Mouse (Mus musculus) heart, embryonic 14.5 days (tissue): ENCODE measurements around the gene Olfr222. TPM values are rescaled to one million over a fixed set of nuclear protein-coding genes. Genes with fewer than 3 reads are reported as not detected.

Experiments
- ATAC-seq: fragments of 200-750 bp; cut with Nextera tagmentation; 2 replicates; pipeline ENCODE4 v1.8.0; 2017; ENCODE audit warnings: low read depth, moderate TSS enrichment; ENCODE audit not compliant: insufficient number of reproducible peaks, insufficient read depth, low FRiP score
- H3K27ac ChIP-seq, 2 experiments: fragments of 200-500 bp in 1 of 2; fragments of 300-500 bp in 1 of 2; sonication (generic) in 1 of 2; replicated peaks in 1 of 2; 2 replicates each; pipeline ENCODE4 v1.5.1; 2012 to 2014; ENCODE audit warnings: low read depth in 2 of 2, low read length in 2 of 2, control low read depth in 1 of 2, mild to moderate bottlenecking in 1 of 2, mixed read lengths in 1 of 2; ENCODE audit not compliant: control insufficient read depth in 1 of 2, insufficient read depth in 1 of 2
- H3K27me3 ChIP-seq: fragments of 300-500 bp; sonication (generic); 2 replicates; pipeline ENCODE4 v1.6.1; 2014; ENCODE audit warnings: mild to moderate bottlenecking, low read length, control low read depth; ENCODE audit not compliant: control insufficient read depth, insufficient read depth
- H3K36me3 ChIP-seq: fragments of 300-500 bp; sonication (generic); 2 replicates; pipeline ENCODE4 v1.6.1; 2014; ENCODE audit warnings: mild to moderate bottlenecking, control low read depth, low read length, mixed read lengths; ENCODE audit not compliant: control insufficient read depth, insufficient read depth
- H3K4me1 ChIP-seq, 2 experiments: fragments of 200-500 bp in 1 of 2; fragments of 300-500 bp in 1 of 2; sonication (generic) in 1 of 2; 2 replicates each; pipeline ENCODE4 v1.6.1; 2012 to 2014; ENCODE audit warnings: low read length in 2 of 2, control low read depth in 1 of 2, mixed read lengths in 1 of 2; ENCODE audit not compliant: control insufficient read depth in 2 of 2, insufficient read depth in 2 of 2
- H3K4me2 ChIP-seq: fragments of 300-500 bp; sonication (generic); 2 replicates; pipeline ENCODE4 v1.6.1; 2014; ENCODE audit warnings: mild to moderate bottlenecking, low read length
- H3K4me3 ChIP-seq, 2 experiments: fragments of 200-500 bp in 1 of 2; fragments of 300-500 bp in 1 of 2; sonication (generic) in 1 of 2; 2 replicates each; pipeline ENCODE4 v1.5.1; 2012 to 2014; ENCODE audit warnings: low read length in 2 of 2, mild to moderate bottlenecking in 2 of 2, control low read depth in 1 of 2, low read depth in 1 of 2, moderate library complexity in 1 of 2; ENCODE audit not compliant: control insufficient read depth in 1 of 2, insufficient read depth in 1 of 2
- H3K9ac ChIP-seq: fragments of 300-500 bp; sonication (generic); 2 replicates; pipeline ENCODE4 v1.6.1; 2014; ENCODE audit warnings: mild to moderate bottlenecking, low read length
- H3K9me3 ChIP-seq: fragments of 300-500 bp; sonication (generic); 2 replicates; pipeline ENCODE4 v1.6.1; 2016; ENCODE audit warnings: low read length, control low read depth; ENCODE audit not compliant: control insufficient read depth
- WGBS: fragments of 180-500 bp; shearing (Covaris S2); extraction: QIAGEN DNeasy Blood & Tissue Kit; methylation state at CpG from one replicate; pipeline ENCODE4 v1.1.7; 2014; 5-methylcytosine and 5-hydroxymethylcytosine counted together
- polyA plus RNA-seq: library from polyadenylated mRNA; unstranded; fragments of >200 nt; fragmentation: Nextera tagmentation; extraction: Ambion mirVana; gene quantifications from 2 replicates; pipeline ENCODE4 v1.2.1, GENCODE M21; 2014

The Olfr222 gene
- polyA plus RNA-seq, 1 experiment from 2014 or later: not detected

DNA sequence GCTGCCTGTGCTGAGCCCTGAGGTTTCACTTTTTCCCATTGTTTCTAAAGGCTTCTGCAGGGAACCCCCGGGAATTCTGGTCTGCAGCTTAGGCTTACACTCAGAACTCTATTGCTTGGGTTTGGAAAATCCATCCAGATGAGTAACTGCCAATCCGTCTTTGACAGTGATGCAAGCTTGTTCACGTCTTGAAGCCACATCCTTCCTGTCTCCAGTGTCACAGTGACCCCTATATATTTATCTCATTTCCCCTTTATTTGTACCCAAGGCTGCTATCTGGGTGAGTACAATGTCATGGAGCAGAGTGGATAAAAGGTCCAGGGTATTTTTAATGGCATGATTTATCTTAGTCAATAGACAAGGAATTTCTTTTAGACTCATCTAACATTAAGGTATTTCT lies 34.7 kb downstream of the Olfr222 start, which contains the start of gene Nlrp3:
Gene Nlrp3 (plus strand): TSS at position 245 of the 400 bp plus-strand sequence.
- Histone ChIP-seq H3K4me3 (no peak within 1 kb of the TSS), H3K4me2 (no peak within 1 kb of the TSS), H3K27me3 (no peaks in the 10 kb centered on the region), H3K9me3 (0 out of 2 replicates have a peak, but pooled peaks cover 4% of the 10 kb centered on the region), H3K27ac (no peak within 1 kb of the TSS), H3K9ac (no peak within 1 kb of the TSS), H3K4me1 (0 out of 4 replicates have a peak, but pooled peaks cover 0 to 3% of the 10 kb centered on the region in 2 experiments), H3K36me3 (no peaks in the 10 kb centered on the region)
- 44% methylated on average over 3 of the region's 3 CpGs for WGBS
- no peak for ATAC-seq

DNA sequence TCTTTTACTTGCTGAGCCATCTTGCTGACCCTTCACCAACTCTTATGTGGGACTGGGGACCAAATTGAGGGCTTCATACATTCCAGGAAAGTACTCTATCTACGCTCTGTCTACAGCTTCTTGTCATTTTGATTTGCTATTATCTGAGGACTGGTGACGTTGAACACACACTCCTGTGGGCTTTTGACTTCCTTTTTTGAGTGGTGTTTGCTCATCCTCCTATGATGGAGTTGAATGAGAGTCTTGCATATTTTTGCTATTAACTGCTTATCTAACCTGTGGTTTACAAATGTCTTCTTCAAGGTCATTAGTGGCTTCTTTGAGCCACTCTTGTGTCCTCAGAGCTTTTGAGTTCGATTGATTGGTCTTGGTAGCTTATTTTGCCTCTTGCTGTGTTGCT lies 35.9 kb downstream of the Olfr222 start:
- H3K9ac ChIP-seq: no peak overlapping the region
- no peak for ATAC-seq
- H3K27me3 ChIP-seq: no peaks in the 10 kb centered on the region
- 0 out of 2 replicates have a peak, but pooled peaks cover 4% of the 10 kb centered on the region for H3K9me3 ChIP-seq
- H3K27ac ChIP-seq: no peak overlapping the region
- H3K4me2 ChIP-seq: no peak overlapping the region
- H3K36me3 ChIP-seq: no peaks in the 10 kb centered on the region
- 71% methylated on average over 3 of the region's 3 CpGs for WGBS
- H3K4me3 ChIP-seq: no peak overlapping the region
- H3K4me1 ChIP-seq: 0 out of 4 replicates have a peak, but pooled peaks cover 0 to 3% of the 10 kb centered on the region in 2 experiments

DNA sequence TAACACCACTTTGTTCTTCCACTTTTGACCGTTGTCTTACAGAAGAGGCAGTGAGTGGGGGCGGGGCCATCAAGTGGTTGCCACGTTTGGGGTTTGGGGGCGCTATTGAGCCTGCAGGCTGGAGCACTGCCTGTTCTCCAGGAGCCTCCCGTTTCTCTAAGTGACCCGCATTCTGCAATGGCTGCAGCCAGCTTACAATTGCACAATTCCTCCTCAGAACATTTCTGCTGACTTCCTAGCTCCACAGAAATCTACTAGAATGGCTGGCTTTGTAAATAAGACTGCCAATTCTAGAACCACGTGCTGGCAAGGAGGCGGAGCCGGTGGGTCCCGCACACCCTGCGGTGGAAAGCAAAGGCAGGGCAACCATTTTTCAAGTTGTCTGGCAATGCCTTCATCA lies 37.6 kb downstream of the Olfr222 start:
- no peak for ATAC-seq
- H3K36me3 ChIP-seq: no peaks in the 10 kb centered on the region
- H3K9me3 ChIP-seq: 0 out of 2 replicates have a peak, but pooled peaks cover 4% of the 10 kb centered on the region
- no peak overlapping the region for H3K4me2 ChIP-seq
- H3K27ac ChIP-seq: no peak overlapping the region
- H3K4me1 ChIP-seq: 0 out of 4 replicates have a peak, but pooled peaks cover 0 to 3% of the 10 kb centered on the region in 2 experiments
- WGBS: 35% methylated on average over 11 of the region's 11 CpGs
- no peaks in the 10 kb centered on the region for H3K27me3 ChIP-seq
- H3K4me3 ChIP-seq: no peak overlapping the region
- H3K9ac ChIP-seq: no peak overlapping the region

DNA sequence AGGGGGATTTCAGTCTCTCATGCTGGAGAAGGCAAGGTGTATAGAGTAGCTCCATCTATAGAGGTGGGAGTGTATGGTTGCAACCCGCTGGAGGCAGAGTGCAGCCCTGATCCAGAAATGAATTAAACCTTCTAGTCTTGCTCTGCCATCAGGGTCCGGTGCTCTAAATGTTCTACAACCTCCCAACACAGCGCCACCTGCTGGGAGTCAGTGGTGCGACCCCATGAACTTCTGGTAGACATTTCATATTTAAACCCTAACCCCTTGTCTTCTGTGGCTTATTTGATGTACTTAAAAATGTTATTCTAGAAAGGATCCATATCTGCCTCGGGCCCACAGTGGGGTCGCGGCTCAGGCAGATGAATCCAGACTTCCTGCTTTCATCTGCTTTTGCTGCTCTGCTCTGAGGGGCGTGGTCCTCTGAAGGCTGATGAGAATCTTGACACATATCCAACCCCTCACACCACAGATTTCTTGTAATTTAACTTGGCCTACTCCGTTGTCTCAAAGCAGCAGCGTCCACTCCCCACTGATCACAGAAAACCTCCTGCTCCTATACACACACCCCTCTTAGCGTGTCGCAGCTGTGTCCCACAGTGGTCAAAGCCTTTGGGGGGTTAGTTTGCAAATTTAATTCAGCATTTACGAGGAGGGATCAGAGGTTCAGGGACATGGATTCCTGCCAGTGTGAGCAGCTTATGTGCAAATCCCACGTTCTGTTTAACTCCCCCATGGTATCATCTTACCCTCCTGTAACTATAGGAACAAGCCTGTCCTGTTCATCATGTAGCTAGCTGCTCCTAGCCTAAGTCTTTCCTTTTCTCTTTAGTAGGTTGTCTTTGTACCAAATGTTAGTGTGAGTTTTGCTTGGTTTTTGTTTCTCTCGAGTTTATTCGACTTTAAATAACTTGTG lies 38.6 kb downstream of the Olfr222 start:
- Histone ChIP-seq H3K27ac (no peak overlapping the region), H3K36me3 (no peaks in the 10 kb centered on the region), H3K9ac (no peak overlapping the region), H3K27me3 (no peaks in the 10 kb centered on the region), H3K4me2 (no peak overlapping the region), H3K4me3 (no peak overlapping the region), H3K9me3 (0 out of 2 replicates have a peak, but pooled peaks cover 4% of the 10 kb centered on the region), H3K4me1 (0 out of 4 replicates have a peak, but pooled peaks cover 0 to 3% of the 10 kb centered on the region in 2 experiments)
- ATAC-seq: no peak
- WGBS: 69% methylated on average over 16 of the region's 16 CpGs

DNA sequence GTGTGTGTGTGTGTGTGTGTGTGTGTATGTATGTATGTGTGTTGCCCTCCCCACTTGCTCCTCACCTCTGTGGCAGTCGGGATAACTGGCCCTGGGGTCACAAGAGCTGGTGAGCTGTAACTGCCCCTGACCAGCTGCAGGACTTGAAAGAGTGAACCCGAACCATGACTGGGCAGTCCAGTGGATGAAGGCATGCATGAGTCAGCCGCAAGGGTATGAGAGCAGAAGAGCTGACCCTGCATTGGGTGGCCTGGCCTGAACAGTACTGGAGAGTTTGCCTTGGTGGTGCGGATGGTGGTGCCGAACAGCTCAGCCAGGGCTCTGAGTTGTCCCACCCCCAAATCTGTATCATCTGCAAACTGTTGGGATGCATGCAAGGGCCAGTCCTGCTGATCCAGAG lies 44.5 kb downstream of the Olfr222 start:
- Histone ChIP-seq H3K4me1 (no peaks in the 10 kb centered on the region), H3K9me3 (no peaks in the 10 kb centered on the region), H3K27ac (no peak overlapping the region), H3K9ac (no peak overlapping the region), H3K36me3 (no peaks in the 10 kb centered on the region), H3K4me3 (no peak overlapping the region), H3K27me3 (no peaks in the 10 kb centered on the region), H3K4me2 (no peak overlapping the region)
- ATAC-seq: no peak
- 78% methylated on average over 5 of the region's 5 CpGs for WGBS

DNA sequence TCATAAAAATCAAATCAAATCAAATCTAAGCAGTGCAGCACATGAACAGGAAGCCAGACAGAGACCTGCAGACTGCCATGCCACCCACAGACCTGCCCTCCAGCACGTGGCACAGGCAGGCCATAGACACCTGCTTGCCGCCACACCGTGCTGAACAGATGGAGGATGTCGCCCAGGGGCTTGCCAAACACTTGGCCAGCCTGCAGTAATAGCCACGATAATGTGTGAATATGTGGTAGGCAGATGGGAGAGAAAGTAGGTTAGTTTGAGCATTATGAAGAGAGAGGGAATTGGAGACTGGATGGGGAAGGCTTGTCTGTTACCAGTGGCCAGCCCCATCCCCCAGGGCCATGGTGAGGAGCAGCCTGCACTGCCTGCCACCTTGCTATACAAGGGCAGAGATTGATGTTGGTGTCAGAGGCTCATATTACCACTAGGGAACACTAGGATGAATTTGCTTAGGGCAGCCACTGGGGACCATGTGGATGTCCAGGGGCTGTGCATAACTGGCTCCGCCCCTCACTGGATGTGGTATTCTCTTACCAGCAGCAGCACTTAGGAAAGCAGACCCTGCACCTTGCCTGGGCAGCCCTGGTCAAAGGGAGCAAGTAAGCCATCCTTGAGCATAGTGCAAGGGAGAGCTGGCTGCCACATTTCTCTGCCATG lies 45.0 kb downstream of the Olfr222 start:
- Histone ChIP-seq H3K4me2 (no peak overlapping the region), H3K9ac (no peak overlapping the region), H3K36me3 (no peaks in the 10 kb centered on the region), H3K9me3 (no peaks in the 10 kb centered on the region), H3K4me3 (no peak overlapping the region), H3K4me1 (no peaks in the 10 kb centered on the region), H3K27me3 (no peaks in the 10 kb centered on the region), H3K27ac (no peak overlapping the region)
- 75% methylated on average over 6 of the region's 6 CpGs for WGBS
- no peak for ATAC-seq

DNA sequence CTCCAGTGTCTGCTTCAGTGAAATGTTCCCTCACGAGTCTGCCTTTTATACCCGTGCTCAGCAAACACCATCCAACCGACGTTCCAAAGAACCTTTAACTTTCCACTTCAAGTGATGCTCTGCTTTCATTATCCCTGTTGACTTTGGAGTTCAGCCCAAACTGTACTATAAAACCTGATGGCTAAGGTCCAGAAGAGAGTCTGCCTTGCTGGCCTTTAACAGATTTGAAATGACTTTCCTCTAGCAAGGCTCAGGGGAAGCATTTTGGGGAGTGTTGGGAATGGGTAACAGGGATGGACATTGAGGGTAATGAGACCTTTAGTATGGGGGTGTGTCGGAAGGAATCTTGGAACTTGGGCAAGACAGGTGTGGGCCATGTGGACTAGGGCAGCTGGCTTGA lies 45.8 kb downstream of the Olfr222 start:
- WGBS: 70% methylated on average over 5 of the region's 5 CpGs

More for the DNA sequence above, 45.8 kb downstream of the Olfr222 start:
- H3K4me1 ChIP-seq: no peaks in the 10 kb centered on the region
- H3K36me3 ChIP-seq: no peaks in the 10 kb centered on the region
- no peak overlapping the region for H3K4me3 ChIP-seq
- H3K27ac ChIP-seq: no peak overlapping the region
- no peak overlapping the region for H3K9ac ChIP-seq
- H3K9me3 ChIP-seq: no peaks in the 10 kb centered on the region
- no peak overlapping the region for H3K4me2 ChIP-seq
- no peak for ATAC-seq
- no peaks in the 10 kb centered on the region for H3K27me3 ChIP-seq
